Mouse (Mus musculus) lung, postnatal 10 days (tissue): ENCODE data around the gene Trpm4.
"Not testable (repeated sequence)": the region's sequence is repeated elsewhere in the genome, so short reads cannot be mapped to it uniquely, and the experiment has no call there.

Experiments used
- DNase-seq: peaks from one replicate; pipeline ENCODE4 v3.0.0; 2021

Gene Trpm4

GRCm38 (mm10) chr7:45333431-45333982 is at the start of gene Trpm4:
TSS of gene Trpm4 (minus strand) at chr7:45333780.
- DNase-seq, result peak; percentile 95

- no peak for DNase-seq
Observed at GRCm38 (mm10) chr7:45376057-45376456, 42.5 kb upstream of the Trpm4 start.

- DNase-seq, result no peak
Observed at GRCm38 (mm10) chr7:45374620-45375019, 41.0 kb upstream of the Trpm4 start.

GRCm38 (mm10) chr7:45372371-45372770 is 38.8 kb upstream of the Trpm4 start:
- no peak for DNase-seq

GRCm38 (mm10) chr7:45370475-45371311 is 37.1 kb upstream of the Trpm4 start, which contains the start of gene Lin7b:
TSS of gene Lin7b (minus strand) at chr7:45370583.
- DNase-seq, result peak; percentile 93

GRCm38 (mm10) chr7:45369836-45370474 is 36.4 kb upstream of the Trpm4 start:
- no peak for DNase-seq

- DNase-seq, result no peak
Observed at GRCm38 (mm10) chr7:45369022-45369745, 35.6 kb upstream of the Trpm4 start.

GRCm38 (mm10) chr7:45368178-45368577 is 34.6 kb upstream of the Trpm4 start:
- no peak for DNase-seq

- peak; percentile 98 for DNase-seq
Observed at GRCm38 (mm10) chr7:45367020-45367880, 33.7 kb upstream of the Trpm4 start.

GRCm38 (mm10) chr7:45366652-45367019 is 33.1 kb upstream of the Trpm4 start, which contains the start of gene Ppfia3:
TSS of gene Ppfia3 (minus strand) at chr7:45367019.
- no peak for DNase-seq

GRCm38 (mm10) chr7:45365742-45366651 is 32.4 kb upstream of the Trpm4 start:
- peak; percentile 67 for DNase-seq

- DNase-seq, result no peak
Observed at GRCm38 (mm10) chr7:45363983-45364382, 30.4 kb upstream of the Trpm4 start.

- DNase-seq, result peak; percentile 70
Observed at GRCm38 (mm10) chr7:45362801-45363200, 29.2 kb upstream of the Trpm4 start.

GRCm38 (mm10) chr7:45361243-45361804 is 27.7 kb upstream of the Trpm4 start:
- DNase-seq, result peak; percentile 89

GRCm38 (mm10) chr7:45360404-45361125 is 27.0 kb upstream of the Trpm4 start:
- no peak for DNase-seq

- not testable (repeated sequence) for DNase-seq
Observed at GRCm38 (mm10) chr7:45359081-45359480, 25.5 kb upstream of the Trpm4 start.

GRCm38 (mm10) chr7:45356087-45356486 is 22.5 kb upstream of the Trpm4 start:
- DNase-seq, result no peak

GRCm38 (mm10) chr7:45355318-45356020 is 21.9 kb upstream of the Trpm4 start:
- no peak for DNase-seq

- DNase-seq, result no peak
Observed at GRCm38 (mm10) chr7:45353041-45353440, 19.5 kb upstream of the Trpm4 start.
